Mouse (Mus musculus): ENCODE measurements at regions not wholly inside any gene's neighbourhood (a gene's known extent, or its start where the extent isn't known, plus 50 kb on each side); places are given as distances from the start of the nearest gene placed in this dataset.

DNA sequence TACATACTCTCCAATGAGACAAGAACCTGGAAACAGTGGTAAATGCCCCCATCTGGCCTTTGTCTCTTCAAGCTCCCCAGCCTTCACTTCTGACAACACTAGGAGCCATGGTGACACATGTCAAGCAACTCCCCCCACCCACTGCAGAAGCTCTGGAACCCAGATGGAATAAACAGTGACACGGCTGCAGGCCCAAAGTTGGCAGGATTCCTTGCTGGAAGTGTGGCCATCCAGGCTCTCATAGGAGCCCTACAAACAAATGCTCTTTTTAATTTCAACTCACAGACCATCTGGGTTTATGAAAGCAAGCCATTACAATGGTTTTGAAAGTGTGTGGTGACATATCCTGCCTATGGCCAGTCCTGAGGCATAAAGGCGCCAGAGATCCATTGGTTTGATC lies 179.0 kb downstream of the Zfp619 start:
- Histone ChIP-seq H3K27ac (ENCODE audit: insufficient read depth, low read depth, low read length) (no peak overlapping the region), H3K4me3 (ENCODE audit: low read depth, low read length) (no peak overlapping the region), H3K27me3 (ENCODE audit: control insufficient read depth, insufficient read depth, low read length) (no peaks in the 10 kb centered on the region), H3K36me3 (ENCODE audit: control insufficient read depth, insufficient read depth, low read length) (no peaks in the 10 kb centered on the region), H3K4me1 (ENCODE audit: control insufficient read depth, insufficient read depth, insufficient read length, low read length) (no peaks in the 10 kb centered on the region)
- TF ChIP-seq CTCF (IDR thresholded peaks at IDR 0.05; ENCODE audit: extremely low read depth, insufficient read length, insufficient replicate concordance, low read depth, low read length) (no peak), POLR2A (IDR thresholded peaks at IDR 0.05; ENCODE audit: low read depth, low read length) (no peak)
- WGBS: 78% methylated on average over 2 of the region's 2 CpGs

DNA sequence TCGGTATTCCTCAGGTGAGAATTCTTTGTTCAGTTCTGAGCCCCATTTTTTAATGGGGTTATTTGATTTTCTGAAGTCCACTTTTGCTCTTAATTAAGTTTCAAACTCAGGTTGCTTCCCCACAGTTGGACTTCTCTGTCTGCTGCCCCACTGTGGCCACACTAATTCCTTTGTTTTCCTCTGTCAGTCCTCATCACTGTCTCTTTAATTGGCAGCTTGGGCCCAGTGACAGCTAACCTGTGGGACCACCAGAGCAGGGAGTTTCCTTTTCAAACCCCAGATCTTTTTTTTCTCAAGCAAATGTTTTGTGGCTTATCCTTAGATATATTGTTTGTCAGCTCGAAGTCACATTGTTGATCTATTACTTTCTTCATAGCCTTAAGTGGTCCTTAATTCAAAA lies 183.9 kb downstream of the Zfp619 start:
- Histone ChIP-seq H3K36me3 (ENCODE audit: control insufficient read depth, insufficient read depth, low read length) (no peaks in the 10 kb centered on the region), H3K4me1 (ENCODE audit: control insufficient read depth, insufficient read depth, insufficient read length, low read length) (no peaks in the 10 kb centered on the region), H3K4me3 (ENCODE audit: low read depth, low read length) (no peak overlapping the region), H3K27ac (ENCODE audit: insufficient read depth, low read depth, low read length) (no peak overlapping the region), H3K27me3 (ENCODE audit: control insufficient read depth, insufficient read depth, low read length) (no peaks in the 10 kb centered on the region)
- TF ChIP-seq CTCF (IDR thresholded peaks at IDR 0.05; ENCODE audit: extremely low read depth, insufficient read length, insufficient replicate concordance, low read depth, low read length) (no peak), POLR2A (IDR thresholded peaks at IDR 0.05; ENCODE audit: low read depth, low read length) (no peak)
- WGBS: 62% methylated on average over 2 of the region's 2 CpGs

DNA sequence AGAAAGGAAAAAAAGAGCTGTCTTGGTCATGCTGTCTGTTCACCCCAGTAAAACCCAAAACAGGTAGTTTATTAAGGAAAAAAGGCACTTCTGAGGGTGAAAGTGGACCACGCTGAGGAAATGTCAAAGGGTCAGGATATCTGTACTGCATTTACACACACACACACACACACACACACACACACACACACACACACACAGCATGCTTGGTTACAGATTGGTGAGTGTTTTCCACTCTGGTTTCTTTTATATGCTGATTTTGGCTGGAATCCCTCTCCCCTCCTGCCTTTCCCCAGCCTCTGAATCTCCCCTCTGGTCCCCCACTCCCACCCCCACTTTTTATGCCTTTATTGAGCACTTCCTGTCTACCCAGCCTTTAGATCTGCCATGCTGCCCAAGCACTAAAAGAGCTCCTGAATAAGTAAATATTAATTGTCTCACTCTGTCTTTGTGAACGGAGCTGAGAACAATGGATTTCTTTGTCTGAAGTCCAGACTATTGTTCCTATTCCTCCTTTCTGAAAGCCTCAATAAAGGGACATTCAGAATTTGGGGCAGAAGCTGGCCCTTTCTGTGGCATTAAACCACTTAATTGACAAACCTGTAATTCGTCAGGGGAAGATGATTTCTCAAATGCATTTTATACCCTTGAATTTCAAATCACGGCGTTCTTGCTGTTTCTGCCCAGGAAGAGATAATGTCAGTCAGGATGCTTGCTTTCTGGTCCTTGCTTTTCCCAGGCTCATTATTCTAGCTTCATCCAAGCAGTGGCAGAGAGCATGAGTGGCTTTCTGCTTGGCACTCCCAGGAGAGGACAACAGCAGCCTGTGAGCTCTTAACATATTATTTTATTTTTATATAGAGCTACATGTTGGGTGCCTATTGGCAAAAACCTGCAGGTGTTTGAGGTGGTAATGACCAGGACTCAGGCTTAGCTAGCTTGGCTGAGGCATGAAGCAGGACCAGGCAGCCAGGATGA lies 187.8 kb downstream of the Zfp619 start:
- no peak overlapping the region for H3K27ac ChIP-seq (ENCODE audit: insufficient read depth, low read depth, low read length)
- H3K36me3 ChIP-seq (ENCODE audit: control insufficient read depth, insufficient read depth, low read length): no peaks in the 10 kb centered on the region
- no peaks in the 10 kb centered on the region for H3K27me3 ChIP-seq (ENCODE audit: control insufficient read depth, insufficient read depth, low read length)
- H3K4me3 ChIP-seq (ENCODE audit: low read depth, low read length): no peak overlapping the region
- WGBS: 25% methylated on average over 5 of the region's 5 CpGs
- TF ChIP-seq POLR2A (IDR thresholded peaks at IDR 0.05; ENCODE audit: low read depth, low read length): no peak
- no peak for TF ChIP-seq CTCF (IDR thresholded peaks at IDR 0.05; ENCODE audit: extremely low read depth, insufficient read length, insufficient replicate concordance, low read depth, low read length)
- H3K4me1 ChIP-seq (ENCODE audit: control insufficient read depth, insufficient read depth, insufficient read length, low read length): no peaks in the 10 kb centered on the region

DNA sequence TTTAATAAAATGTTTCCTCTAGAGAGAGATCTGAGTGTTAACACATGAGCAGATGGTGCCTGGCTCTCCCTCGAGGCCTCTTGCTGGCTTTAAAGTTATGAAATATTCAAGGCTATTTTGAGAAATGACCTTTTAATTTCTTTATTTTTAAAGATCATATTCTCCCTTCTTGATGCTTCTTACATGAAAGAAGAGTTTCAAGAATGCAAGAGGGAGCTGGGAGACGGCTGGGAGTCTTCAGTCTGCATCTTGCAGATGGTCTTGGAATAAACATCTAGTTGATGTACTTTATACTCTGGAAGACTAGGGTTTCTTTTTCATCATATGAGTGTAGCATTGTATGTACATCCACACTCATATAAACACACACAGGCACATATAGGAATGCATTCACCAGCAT lies 189.0 kb downstream of the Zfp619 start:
- TF ChIP-seq CTCF (IDR thresholded peaks at IDR 0.05; ENCODE audit: extremely low read depth, insufficient read length, insufficient replicate concordance, low read depth, low read length) (no peak), POLR2A (IDR thresholded peaks at IDR 0.05; ENCODE audit: low read depth, low read length) (no peak)
- no peak overlapping the region for H3K4me3 ChIP-seq (ENCODE audit: low read depth, low read length)
- no peaks in the 10 kb centered on the region for H3K27me3 ChIP-seq (ENCODE audit: control insufficient read depth, insufficient read depth, low read length)
- no peaks in the 10 kb centered on the region for H3K4me1 ChIP-seq (ENCODE audit: control insufficient read depth, insufficient read depth, insufficient read length, low read length)
- no peak overlapping the region for H3K27ac ChIP-seq (ENCODE audit: insufficient read depth, low read depth, low read length)
- H3K36me3 ChIP-seq (ENCODE audit: control insufficient read depth, insufficient read depth, low read length): no peaks in the 10 kb centered on the region
- 71% methylated on average over 2 of the region's 2 CpGs for WGBS

DNA sequence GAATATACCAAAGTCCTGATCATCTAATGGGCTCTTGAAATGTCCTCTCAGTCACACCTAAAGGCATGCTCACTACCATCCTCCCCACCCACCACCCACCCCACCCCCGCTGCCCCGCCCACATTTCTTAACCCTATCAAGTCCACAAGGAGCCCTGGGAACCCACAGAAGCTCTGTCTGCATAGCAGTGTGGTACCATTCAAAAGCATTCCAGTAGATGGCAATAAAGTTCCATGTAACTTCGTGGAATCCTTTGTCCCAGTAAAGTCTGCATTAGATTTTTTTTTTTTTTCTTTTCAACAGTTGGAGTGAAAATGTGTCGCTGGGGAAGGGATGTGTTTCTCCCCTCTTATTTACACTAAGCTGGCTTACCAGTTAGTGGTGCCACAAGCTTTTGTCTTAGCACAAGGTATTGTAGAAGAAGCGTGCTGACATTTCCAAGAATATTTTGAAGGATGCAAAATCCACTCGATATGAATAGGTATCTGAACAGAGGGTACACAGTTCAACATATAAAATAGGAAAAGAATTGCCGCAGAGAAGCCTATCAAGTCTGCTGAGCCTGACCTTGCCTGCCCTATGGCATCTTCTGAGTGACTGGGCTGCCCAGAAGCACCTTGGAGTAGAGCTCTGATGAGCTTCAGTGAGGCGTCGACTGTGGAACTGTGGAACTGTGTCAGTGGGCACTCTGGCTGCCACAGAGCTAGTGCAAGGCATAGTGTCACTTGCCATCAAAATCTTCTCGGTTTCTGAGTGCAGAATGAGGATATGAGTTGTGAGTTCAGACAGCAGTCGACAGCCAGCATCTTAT lies 199.0 kb downstream of the Zfp619 start:
- WGBS: 26% methylated on average over 11 of the region's 11 CpGs
- H3K4me1 ChIP-seq (ENCODE audit: control insufficient read depth, insufficient read depth, insufficient read length, low read length): no peaks in the 10 kb centered on the region
- H3K27me3 ChIP-seq (ENCODE audit: control insufficient read depth, insufficient read depth, low read length): no peaks in the 10 kb centered on the region
- no peak overlapping the region for H3K27ac ChIP-seq (ENCODE audit: insufficient read depth, low read depth, low read length)
- no peak overlapping the region for H3K4me3 ChIP-seq (ENCODE audit: low read depth, low read length)
- no peaks in the 10 kb centered on the region for H3K36me3 ChIP-seq (ENCODE audit: control insufficient read depth, insufficient read depth, low read length)
- no peak for TF ChIP-seq CTCF (IDR thresholded peaks at IDR 0.05; ENCODE audit: extremely low read depth, insufficient read length, insufficient replicate concordance, low read depth, low read length)

DNA sequence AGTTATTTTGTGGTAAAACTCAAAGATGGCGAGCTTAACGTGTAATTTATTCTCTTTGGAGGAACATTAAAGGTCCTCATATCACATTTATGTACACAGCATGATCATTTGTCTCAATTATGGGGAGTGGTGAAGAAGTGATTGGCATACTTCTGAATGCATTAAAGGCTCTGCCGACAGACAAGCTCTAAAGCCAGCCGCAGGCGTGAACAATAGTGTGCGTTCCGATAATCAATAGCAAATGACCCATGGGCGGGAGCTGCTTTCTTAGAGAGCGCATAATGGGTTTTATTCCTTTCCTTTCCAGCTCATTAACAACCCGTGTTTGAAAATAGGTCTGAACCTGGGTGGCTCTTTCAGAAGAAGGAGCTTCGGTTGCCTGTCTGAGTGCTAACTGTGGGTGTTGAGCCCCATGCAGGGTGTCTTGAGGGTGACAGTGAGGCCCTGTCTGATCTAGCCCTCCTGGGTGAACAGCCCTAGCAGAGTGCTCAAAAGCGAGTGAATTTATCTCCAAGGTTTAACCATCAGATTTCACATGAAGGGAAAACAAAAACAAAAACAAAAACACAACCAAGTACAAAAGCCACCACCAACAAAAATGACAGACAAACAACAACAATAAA lies 210.5 kb downstream of the Zfp619 start:
- H3K27me3 ChIP-seq (ENCODE audit: control insufficient read depth, insufficient read depth, low read length): no peaks in the 10 kb centered on the region
- H3K4me1 ChIP-seq (ENCODE audit: control insufficient read depth, insufficient read depth, insufficient read length, low read length): no peaks in the 10 kb centered on the region
- WGBS: 45% methylated on average over 12 of the region's 12 CpGs

More for the DNA sequence above, 210.5 kb downstream of the Zfp619 start:
- TF ChIP-seq POLR2A (IDR thresholded peaks at IDR 0.05; ENCODE audit: low read depth, low read length): no peak
- no peak for TF ChIP-seq CTCF (IDR thresholded peaks at IDR 0.05; ENCODE audit: extremely low read depth, insufficient read length, insufficient replicate concordance, low read depth, low read length)
- H3K27ac ChIP-seq (ENCODE audit: insufficient read depth, low read depth, low read length): no peak overlapping the region
- no peak overlapping the region for H3K4me3 ChIP-seq (ENCODE audit: low read depth, low read length)
- H3K36me3 ChIP-seq (ENCODE audit: control insufficient read depth, insufficient read depth, low read length): no peaks in the 10 kb centered on the region
